ENCODE assay signal across 30 mouse cellular contexts in genomic region chr2:122361181-122361580, GRCm38 (mm10). TPM values are rescaled to one million over a fixed set of nuclear protein-coding genes. Genes with fewer than 3 reads are reported as not detected.
A peak's percentile ranks its signal among the peaks of the same experiment; 100 is the strongest.
DNase-seq lines count a peak whose midpoint lies in the region; ATAC-seq and TF ChIP-seq lines count a peak whose summit lies in the region.
"Had no signal": no experiment of that assay in that cellular context is flagged by ENCODE, and none has a peak within 500 bp of the region (broad histone marks: within the 10 kb centered on the region; RNA-seq: fewer than 3 reads in every experiment).

No protein-coding gene starts in this region.

- H3K9me3 ChIP-seq in E14TG2a.4 (ENCODE audit: low read length): no peaks in the 10 kb centered on the region
- no peaks in the 10 kb centered on the region for H3K9me3 ChIP-seq in hindbrain, embryonic 12.5 days (replicated peaks)
- H3K9me3 ChIP-seq: embryonic facial prominence, embryonic 15.5 days; forebrain, embryonic 15.5 days; heart, embryonic 12.5 days; megakaryocyte, embryonic 14.5 days; neural tube, embryonic 12.5 days had no signal

- peaks cover 35% of the 10 kb centered on the region for H3K4me1 ChIP-seq in thymus, adult 2 months (replicated peaks; ENCODE audit: control insufficient read depth, insufficient read depth, low read length)
- H3K4me1 ChIP-seq in E14TG2a.4 (replicated peaks; ENCODE audit: low read depth, low read length): peaks cover 89% of the 10 kb centered on the region
- peaks cover 24% of the 10 kb centered on the region for H3K4me1 ChIP-seq in hindbrain, embryonic 12.5 days

- no peak overlapping the region for H3K4me3 ChIP-seq in thymus, adult 2 months (ENCODE audit: control insufficient read depth, insufficient read depth, low read length)
- H3K4me3 ChIP-seq in E14TG2a.4 (replicated peaks; ENCODE audit: low read length): peak overlapping the region; percentile 35; the same call in 1 of the 2 replicates
- no peak overlapping the region for H3K4me3 ChIP-seq in hindbrain, embryonic 12.5 days
- H3K4me3 ChIP-seq: embryonic facial prominence, embryonic 15.5 days; forebrain, embryonic 15.5 days; heart, embryonic 12.5 days; layer of hippocampus, adult 2 months; megakaryocyte, embryonic 14.5 days; neural tube, embryonic 12.5 days had no signal

- H3K27me3 ChIP-seq in thymus, adult 2 months (ENCODE audit: control insufficient read depth, insufficient read depth, low read length): no peaks in the 10 kb centered on the region
- no peaks in the 10 kb centered on the region for H3K27me3 ChIP-seq in E14TG2a.4 (ENCODE audit: insufficient read depth, low read length)
- H3K27me3 ChIP-seq in splenic B cell, adult 2 months (ENCODE audit: control insufficient read depth, insufficient read depth, low read length, poor library complexity, severe bottlenecking): no peaks in the 10 kb centered on the region
- H3K27me3 ChIP-seq in hindbrain, embryonic 12.5 days: no peaks in the 10 kb centered on the region
- H3K27me3 ChIP-seq: embryonic facial prominence, embryonic 15.5 days; forebrain, embryonic 15.5 days; heart, embryonic 12.5 days; neural tube, embryonic 12.5 days had no signal

- ATAC-seq in hematopoietic stem cell, adult 5-6 weeks (replicated peaks in 1 of 2; ENCODE audit: insufficient read depth in 1 of 2, low FRiP score in 2 of 2, low TSS enrichment in 1 of 2, low read depth in 1 of 2, poor library complexity in 2 of 2, severe bottlenecking in 2 of 2): peak; percentile 18 to 24; a peak in 2 of 4 replicates
- no peak for ATAC-seq in hindbrain, embryonic 12.5 days (ENCODE audit: low FRiP score)
- ATAC-seq: forebrain, embryonic 15.5 days; lung, postnatal 0 days had no signal

- no peak for TF ChIP-seq POLR2A in thymus, adult 2 months (IDR thresholded peaks at IDR 0.05; ENCODE audit: control insufficient read depth, extremely low read depth, insufficient read depth, low read length, poor library complexity)

- no peak overlapping the region for H3K9ac ChIP-seq in hindbrain, embryonic 12.5 days
- H3K9ac ChIP-seq: embryonic facial prominence, embryonic 15.5 days; forebrain, embryonic 15.5 days; heart, embryonic 12.5 days; hindbrain, embryonic 14.5 days; neural tube, embryonic 12.5 days had no signal

- H3K4me2 ChIP-seq in hindbrain, embryonic 12.5 days (replicated peaks): no peak overlapping the region
- H3K4me2 ChIP-seq: embryonic facial prominence, embryonic 15.5 days; forebrain, embryonic 15.5 days; heart, embryonic 12.5 days; hindbrain, embryonic 14.5 days; neural tube, embryonic 12.5 days had no signal

- DNase-seq in thymus, adult 2 months: no peak
- DNase-seq in thymus, postnatal 4 days: no peak
- peak; percentile 51 for DNase-seq in splenic B cell, adult 2 months (ENCODE audit: low read depth, low spot score)
- DNase-seq in adrenal gland, postnatal 36 days: no peak
- DNase-seq in urinary bladder, postnatal 14 days (ENCODE audit: low spot score): no peak
- DNase-seq: adrenal gland, postnatal 25 days; gastrocnemius, postnatal 10 days; heart, adult 18-20 months; heart, postnatal 10 days; kidney, adult 9 months; kidney, postnatal 14 days; midbrain, embryonic 14.5 days; retina, postnatal 1 day; right cerebral cortex, postnatal 25 days; thymus, adult 18-20 months had no signal

- TF ChIP-seq CTCF in thymus, adult 2 months (IDR thresholded peaks at IDR 0.05; ENCODE audit: borderline replicate concordance, control insufficient read depth, extremely low read depth, insufficient read depth, low read length, poor library complexity): no peak
- TF ChIP-seq CTCF in E14TG2a.4 (conservative IDR thresholded peaks at IDR 0.05; ENCODE audit: low read length): no peak

- peaks cover 5% of the 10 kb centered on the region; the same call in 1 of the 2 replicates for H3K36me3 ChIP-seq in thymus, adult 2 months (ENCODE audit: control insufficient read depth, insufficient read depth, low read length)
- peaks cover 71% of the 10 kb centered on the region for H3K36me3 ChIP-seq in E14TG2a.4 (ENCODE audit: insufficient read depth, low read length)
- no peaks in the 10 kb centered on the region for H3K36me3 ChIP-seq in splenic B cell, adult 2 months (ENCODE audit: control insufficient read depth, insufficient read depth, low read length, poor library complexity, severe bottlenecking)
- peaks cover 50% of the 10 kb centered on the region for H3K36me3 ChIP-seq in hindbrain, embryonic 12.5 days

- WGBS in thymus, adult 2 months: 19% methylated on average over 6 of the region's 6 CpGs
- WGBS in hindbrain, embryonic 12.5 days: 89% methylated on average over 6 of the region's 6 CpGs

- peak overlapping the region; percentile 50; the same call in 1 of the 2 replicates for H3K27ac ChIP-seq in thymus, adult 2 months (ENCODE audit: control insufficient read depth, insufficient read depth, low read length)
- H3K27ac ChIP-seq in hindbrain, embryonic 12.5 days: no peak overlapping the region
- H3K27ac ChIP-seq: embryonic facial prominence, embryonic 15.5 days; forebrain, embryonic 15.5 days; hindbrain, embryonic 14.5 days; layer of hippocampus, adult 2 months; neural tube, embryonic 12.5 days had no signal

RNA-seq across cellular contexts. Expression of gene Shf, which starts 7.8 kb away (rescaled TPM):
- 36.3 and 41.9 TPM in 2 replicates for polyA plus RNA-seq in thymus, adult 2 months (2012; rRNA removed)
- 2.8 and 4.7 TPM in 2 replicates for total RNA-seq in hematopoietic stem cell, adult 5-6 weeks (2017)
- total RNA-seq in adrenal gland, postnatal 36 days (2021): 1 to 10 TPM; 9.3 to 9.4 TPM
- polyA plus RNA-seq in hindbrain, embryonic 12.5 days (2016; fragmentation: Nextera tagmentation; extraction: Ambion mirVana): 9.1 and 10.7 TPM in 2 replicates

RNA-seq across cellular contexts. Expression of gene Duox1, which starts 45.7 kb away (rescaled TPM):
- polyA plus RNA-seq in thymus, adult 2 months (2012; rRNA removed): 0.26 and 0.42 TPM in 2 replicates
- total RNA-seq in hematopoietic stem cell, adult 5-6 weeks (2017): not detected in 2 replicates
- total RNA-seq in adrenal gland, postnatal 36 days (2021): under 1 TPM; 0.10 to 0.13 TPM
- 0.08 and 0.10 TPM in 2 replicates for polyA plus RNA-seq in hindbrain, embryonic 12.5 days (2016; fragmentation: Nextera tagmentation; extraction: Ambion mirVana)
- total RNA-seq: adrenal gland, postnatal 25 days; layer of hippocampus, adult 2 months; layer of hippocampus, postnatal 25 days; liver, adult 2 months had no signal
- polyA plus RNA-seq: liver, adult 2 months; liver, embryonic 16.5 days had no signal

RNA-seq across cellular contexts. Expression of gene Duoxa1, which starts 47.7 kb away (rescaled TPM):
- polyA plus RNA-seq in thymus, adult 2 months (2012; rRNA removed): 3.5 and 5.3 TPM in 2 replicates
- total RNA-seq in hematopoietic stem cell, adult 5-6 weeks (2017): not detected in 2 replicates
- total RNA-seq in adrenal gland, postnatal 36 days (2021): not detected
- polyA plus RNA-seq in hindbrain, embryonic 12.5 days (2016; fragmentation: Nextera tagmentation; extraction: Ambion mirVana): 0.32 TPM in 1 of 2 replicates, not detected in the other
- total RNA-seq: adrenal gland, postnatal 25 days; layer of hippocampus, adult 2 months; layer of hippocampus, postnatal 25 days; liver, adult 2 months had no signal
- polyA plus RNA-seq: forebrain, embryonic 15.5 days; heart, embryonic 12.5 days; intestine, embryonic 14.5 days; liver, adult 2 months; liver, embryonic 16.5 days; neural tube, embryonic 12.5 days had no signal
